Mouse (Mus musculus): ENCODE measurements around the gene Nedd9. TPM values are rescaled to one million over a fixed set of nuclear protein-coding genes. Genes with fewer than 3 reads are reported as not detected.

Nedd9 gene
- polyA plus RNA-seq, 1 experiment = not detected

DNA sequence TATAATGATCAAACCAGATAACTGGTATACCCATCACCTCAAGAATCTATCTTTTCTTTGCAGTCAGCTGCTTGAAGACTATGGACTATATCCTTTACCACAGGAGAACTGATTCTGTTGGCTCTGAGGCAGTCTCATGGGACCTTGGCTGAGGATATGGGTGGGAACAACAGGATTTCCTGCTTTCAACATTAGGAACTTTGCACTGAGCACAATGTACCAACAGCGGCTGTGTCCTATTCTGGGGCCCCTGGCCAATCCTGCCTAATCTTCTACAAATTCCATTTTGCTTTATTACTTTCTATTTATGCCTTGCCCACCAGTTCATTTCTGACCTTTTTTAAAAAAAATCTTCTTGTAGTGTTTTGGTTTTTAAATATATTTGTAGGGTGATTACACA lies 21.0 kb downstream of the Nedd9 start:
- Histone ChIP-seq H3K4me3 (ENCODE audit: insufficient read depth, low read depth, low read length) (no peak overlapping the region), H3K4me1 (ENCODE audit: control insufficient read depth, insufficient read depth, low read length) (no peaks in the 10 kb centered on the region), H3K27ac (ENCODE audit: insufficient read depth, low read depth, low read length) (no peak overlapping the region)
- WGBS = 95% methylated on average over 1 of the region's 1 CpGs
- TF ChIP-seq CTCF (IDR thresholded peaks at IDR 0.05; ENCODE audit: insufficient read depth, low read depth, low read length) = no peak
- TF ChIP-seq POLR2A (IDR thresholded peaks at IDR 0.05; ENCODE audit: insufficient read depth, low read depth, low read length) = no peak

- Histone ChIP-seq H3K4me1 (ENCODE audit: control insufficient read depth, insufficient read depth, low read length) (no peaks in the 10 kb centered on the region), H3K4me3 (ENCODE audit: insufficient read depth, low read depth, low read length) (no peak overlapping the region), H3K27ac (ENCODE audit: insufficient read depth, low read depth, low read length) (no peak overlapping the region)
- 60% methylated on average over 3 of the region's 3 CpGs for WGBS
- TF ChIP-seq CTCF (IDR thresholded peaks at IDR 0.05; ENCODE audit: insufficient read depth, low read depth, low read length) = no peak
- TF ChIP-seq POLR2A (IDR thresholded peaks at IDR 0.05; ENCODE audit: insufficient read depth, low read depth, low read length) = no peak
Measured at GRCm38 (mm10) chr13:41461418-41461817, 25.7 kb downstream of the Nedd9 start.

DNA sequence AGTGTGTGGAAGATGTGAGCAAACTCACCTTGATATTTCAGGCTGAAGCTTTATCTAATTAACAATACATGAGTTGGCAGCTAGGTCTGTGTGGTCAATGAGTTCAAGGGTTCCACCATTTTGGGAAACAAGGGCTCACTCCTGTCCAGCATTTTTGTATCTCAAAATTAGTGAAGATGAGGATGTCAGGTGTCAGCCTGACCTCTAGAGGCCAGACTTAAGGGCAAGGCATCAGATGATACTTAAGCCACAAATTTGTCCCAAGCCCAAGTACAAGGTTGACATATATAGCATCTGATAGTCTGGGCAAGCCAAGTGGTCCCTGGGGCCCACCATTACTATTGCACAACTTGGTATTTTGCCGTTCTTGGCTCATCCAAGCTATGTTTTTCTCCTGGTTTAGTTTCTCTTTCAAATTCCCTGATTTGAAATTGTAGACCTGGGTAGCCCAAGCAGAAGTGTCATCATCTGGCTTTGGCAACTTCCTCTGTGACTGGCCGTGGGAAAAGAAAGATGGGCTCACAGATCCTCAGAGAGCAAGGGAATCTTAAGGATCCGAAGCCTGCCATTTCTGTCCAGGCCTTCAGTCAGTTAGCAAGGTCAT lies 27.4 kb downstream of the Nedd9 start:
- no peak overlapping the region for H3K27ac ChIP-seq (ENCODE audit: insufficient read depth, low read depth, low read length)
- H3K4me1 ChIP-seq (ENCODE audit: control insufficient read depth, insufficient read depth, low read length) = no peaks in the 10 kb centered on the region
- no peak for TF ChIP-seq POLR2A (IDR thresholded peaks at IDR 0.05; ENCODE audit: insufficient read depth, low read depth, low read length)
- no peak for TF ChIP-seq CTCF (IDR thresholded peaks at IDR 0.05; ENCODE audit: insufficient read depth, low read depth, low read length)
- 95% methylated on average over 3 of the region's 3 CpGs for WGBS
- no peak overlapping the region for H3K4me3 ChIP-seq (ENCODE audit: insufficient read depth, low read depth, low read length)

- Histone ChIP-seq H3K4me3 (ENCODE audit: insufficient read depth, low read depth, low read length) (no peak overlapping the region), H3K4me1 (ENCODE audit: control insufficient read depth, insufficient read depth, low read length) (no peaks in the 10 kb centered on the region), H3K27ac (ENCODE audit: insufficient read depth, low read depth, low read length) (no peak overlapping the region)
- WGBS = 74% methylated on average over 2 of the region's 2 CpGs
- TF ChIP-seq CTCF (IDR thresholded peaks at IDR 0.05; ENCODE audit: insufficient read depth, low read depth, low read length) = no peak
- TF ChIP-seq POLR2A (IDR thresholded peaks at IDR 0.05; ENCODE audit: insufficient read depth, low read depth, low read length) = no peak
Measured at GRCm38 (mm10) chr13:41458709-41459108, 28.5 kb downstream of the Nedd9 start.

DNA sequence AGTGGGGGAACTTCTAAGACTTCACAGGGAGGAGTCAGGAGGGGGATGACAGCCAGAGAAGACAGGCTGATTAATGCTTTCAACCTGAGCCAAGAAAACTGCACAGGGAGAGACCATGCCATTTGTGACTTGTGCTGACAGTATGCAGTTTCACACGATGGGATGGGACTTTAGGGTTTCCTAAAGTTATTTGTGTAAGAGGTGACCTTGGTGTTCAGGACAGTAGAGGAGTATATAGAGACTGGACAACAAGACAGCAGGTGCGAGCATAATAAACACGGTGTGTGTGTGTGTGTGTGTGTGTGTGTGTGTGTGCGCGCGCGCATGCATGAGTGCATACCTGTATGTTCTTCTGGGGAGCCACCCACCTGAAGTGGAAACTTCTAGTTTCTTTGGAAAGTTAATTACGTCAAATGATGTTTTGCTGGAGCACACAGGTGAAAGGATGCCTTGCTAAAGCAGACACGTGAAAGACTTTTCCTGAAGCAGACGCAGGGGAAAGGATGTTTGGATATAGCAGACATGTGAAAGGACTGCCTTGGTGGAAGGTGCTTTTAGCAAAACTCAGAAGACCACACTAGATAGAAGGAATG lies 29.3 kb downstream of the Nedd9 start:
- Histone ChIP-seq H3K27ac (ENCODE audit: insufficient read depth, low read depth, low read length) (no peak overlapping the region), H3K4me3 (ENCODE audit: insufficient read depth, low read depth, low read length) (no peak overlapping the region), H3K4me1 (ENCODE audit: control insufficient read depth, insufficient read depth, low read length) (peaks cover 2% of the 10 kb centered on the region; the same call in 1 of the 2 replicates)
- no peak for TF ChIP-seq CTCF (IDR thresholded peaks at IDR 0.05; ENCODE audit: insufficient read depth, low read depth, low read length)
- TF ChIP-seq POLR2A (IDR thresholded peaks at IDR 0.05; ENCODE audit: insufficient read depth, low read depth, low read length) = no peak
- 88% methylated on average over 10 of the region's 10 CpGs for WGBS

- 76% methylated on average over 7 of the region's 7 CpGs for WGBS
- Histone ChIP-seq H3K27ac (ENCODE audit: insufficient read depth, low read depth, low read length) (no peak overlapping the region), H3K4me1 (ENCODE audit: control insufficient read depth, insufficient read depth, low read length) (peaks cover 2% of the 10 kb centered on the region; the same call in 1 of the 2 replicates), H3K4me3 (ENCODE audit: insufficient read depth, low read depth, low read length) (no peak overlapping the region)
- TF ChIP-seq CTCF (IDR thresholded peaks at IDR 0.05; ENCODE audit: insufficient read depth, low read depth, low read length) (no peak), POLR2A (IDR thresholded peaks at IDR 0.05; ENCODE audit: insufficient read depth, low read depth, low read length) (no peak)
Measured at GRCm38 (mm10) chr13:41457030-41457797, 29.9 kb downstream of the Nedd9 start.

- H3K27ac ChIP-seq (ENCODE audit: insufficient read depth, low read depth, low read length) = no peak overlapping the region
- TF ChIP-seq POLR2A (IDR thresholded peaks at IDR 0.05; ENCODE audit: insufficient read depth, low read depth, low read length) (no peak), CTCF (IDR thresholded peaks at IDR 0.05; ENCODE audit: insufficient read depth, low read depth, low read length) (no peak)
- WGBS = 86% methylated on average over 14 of the region's 14 CpGs
- no peak overlapping the region for H3K4me3 ChIP-seq (ENCODE audit: insufficient read depth, low read depth, low read length)
- H3K4me1 ChIP-seq (ENCODE audit: control insufficient read depth, insufficient read depth, low read length) = peaks cover 2% of the 10 kb centered on the region; the same call in 1 of the 2 replicates
Measured at GRCm38 (mm10) chr13:41456292-41457029, 30.7 kb downstream of the Nedd9 start.

GRCm38 (mm10) chr13:41453227-41454193 lies 33.7 kb downstream of the Nedd9 start:
- Histone ChIP-seq H3K27ac (ENCODE audit: insufficient read depth, low read depth, low read length) (no peak overlapping the region), H3K4me3 (ENCODE audit: insufficient read depth, low read depth, low read length) (no peak overlapping the region), H3K4me1 (ENCODE audit: control insufficient read depth, insufficient read depth, low read length) (peaks cover 2% of the 10 kb centered on the region; the same call in 1 of the 2 replicates)
- 84% methylated on average over 15 of the region's 15 CpGs for WGBS
- no peak for TF ChIP-seq CTCF (IDR thresholded peaks at IDR 0.05; ENCODE audit: insufficient read depth, low read depth, low read length)
- no peak for TF ChIP-seq POLR2A (IDR thresholded peaks at IDR 0.05; ENCODE audit: insufficient read depth, low read depth, low read length)

Measured in olfactory bulb, adult 2 months (tissue).